Mouse (Mus musculus) adrenal gland, postnatal 10 days (tissue): ENCODE data around the gene Gm26566. TPM values are rescaled to one million over a fixed set of nuclear protein-coding genes. Genes with fewer than 3 reads are reported as not detected.

Experiments
- DNase-seq: peaks from one replicate; pipeline ENCODE4 v3.0.0; 2021; ENCODE audit warnings: mixed read lengths
- long read RNA-seq, 2 experiments: library from polyadenylated mRNA; stranded (forward); transcript quantifications; one replicate each; pipeline ENCODE4 v2.0.0; 2021
- total RNA-seq, 2 experiments: library from RNA; stranded (reverse); gene quantifications; 2 replicates each; pipeline ENCODE4 v1.2.3; 2021

Gene Gm26566
- 1 to 10 TPM in 1 of 2 experiments, under 1 TPM in 1; 0.60 to 1.2 TPM for total RNA-seq
- long read RNA-seq, experiment 1 = 0 reads
- long read RNA-seq, experiment 2 = 0 reads

DNA sequence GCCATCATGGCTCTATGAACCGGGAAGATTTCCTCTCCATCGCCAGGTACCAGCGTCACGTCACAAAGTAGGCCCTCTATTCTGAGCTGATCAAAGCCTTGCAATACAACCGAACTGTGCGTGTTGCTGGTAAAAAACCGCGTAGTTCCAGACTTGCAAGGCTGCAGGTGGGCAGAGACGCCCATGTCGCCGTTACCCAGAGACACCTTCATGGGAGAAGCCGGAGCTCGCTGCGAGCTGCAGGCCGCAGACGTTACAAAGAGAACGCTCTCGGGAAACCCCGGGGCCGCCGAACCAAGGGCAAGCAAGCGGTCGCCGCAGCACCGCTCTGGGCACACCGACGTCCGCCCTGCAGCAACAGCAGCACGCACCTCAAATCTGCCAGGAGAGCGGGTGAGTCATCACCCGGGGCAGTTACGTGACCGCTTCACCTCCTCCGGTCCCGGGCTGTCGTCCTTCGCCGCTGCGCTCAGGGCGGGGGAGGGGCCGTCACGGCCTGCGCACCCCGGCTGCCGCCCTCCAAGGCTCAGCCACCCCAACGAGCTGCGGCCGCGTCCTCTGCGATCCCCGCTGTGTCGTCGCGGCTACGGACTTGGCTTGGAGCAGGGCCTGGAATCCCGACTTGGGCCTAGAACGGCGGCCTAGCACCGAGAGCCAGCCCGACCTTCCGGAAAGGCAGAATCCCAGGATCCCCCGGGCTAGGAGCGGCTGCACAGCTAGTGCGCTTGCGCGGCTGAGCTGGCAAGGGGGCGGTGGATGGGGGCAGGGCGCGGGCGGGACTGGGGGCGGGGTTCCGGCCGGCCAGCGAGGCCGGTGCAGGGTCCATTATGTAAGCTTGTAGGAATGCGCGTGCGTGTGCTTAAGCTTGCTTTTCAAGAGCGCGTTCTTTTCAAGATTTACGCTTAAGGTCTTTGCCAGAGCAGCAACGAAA is at the start of gene Gm26566, which contains the start of gene Klhl9:
Gm26566 (plus strand) TSS at position 15 of the 931 bp plus-strand sequence.
Klhl9 (minus strand) TSS at position 675 of the 931 bp plus-strand sequence.
- DNase-seq = peak; percentile 95

DNA sequence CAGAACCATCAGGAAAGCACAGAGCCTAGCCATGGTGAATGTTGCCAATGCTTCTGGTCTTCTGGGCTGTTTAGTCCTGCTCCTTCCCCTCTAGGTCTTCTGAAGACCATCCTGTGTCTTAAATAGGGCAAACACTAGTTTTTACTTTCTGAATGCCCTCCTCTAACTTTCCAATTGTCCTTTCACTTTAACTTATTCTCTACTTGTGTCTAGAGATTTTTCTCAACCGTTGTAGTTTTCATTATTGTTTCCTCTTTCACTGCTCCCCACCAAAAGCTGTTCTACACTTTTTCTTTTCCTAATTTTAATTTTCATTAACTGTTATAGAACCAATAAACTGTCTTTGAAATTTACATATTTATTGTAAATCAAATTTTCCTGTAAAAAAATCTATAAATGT is 44.8 kb upstream of the Gm26566 start, which contains the start of gene Ifna16:
Ifna16 (minus strand) TSS at position 101 of the 400 bp plus-strand sequence.
- DNase-seq = no peak

DNA sequence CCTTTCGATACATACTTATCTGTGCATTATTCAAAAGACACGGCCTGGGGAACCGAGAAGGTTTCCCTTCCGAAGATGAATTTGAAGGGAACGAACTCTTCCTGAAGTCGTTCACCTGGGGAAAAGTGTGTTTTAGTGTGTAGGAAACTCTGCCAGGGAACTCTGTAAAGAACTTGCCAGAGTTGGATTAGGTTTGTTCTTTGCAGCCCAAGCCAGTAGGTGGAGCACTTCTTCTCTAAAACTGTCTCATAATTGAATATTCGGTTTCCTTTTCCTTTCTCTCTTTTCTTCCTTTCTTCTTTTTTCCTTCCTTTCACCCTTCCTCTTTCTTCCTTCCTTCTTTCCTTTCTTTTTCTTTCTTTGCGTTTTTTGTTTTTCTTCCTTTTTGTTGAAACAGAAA is 41.2 kb upstream of the Gm26566 start:
- peak; percentile 19 for DNase-seq

- no peak for DNase-seq
Observed at GRCm38 (mm10) chr4:88681353-88681752, 40.3 kb upstream of the Gm26566 start.

DNA sequence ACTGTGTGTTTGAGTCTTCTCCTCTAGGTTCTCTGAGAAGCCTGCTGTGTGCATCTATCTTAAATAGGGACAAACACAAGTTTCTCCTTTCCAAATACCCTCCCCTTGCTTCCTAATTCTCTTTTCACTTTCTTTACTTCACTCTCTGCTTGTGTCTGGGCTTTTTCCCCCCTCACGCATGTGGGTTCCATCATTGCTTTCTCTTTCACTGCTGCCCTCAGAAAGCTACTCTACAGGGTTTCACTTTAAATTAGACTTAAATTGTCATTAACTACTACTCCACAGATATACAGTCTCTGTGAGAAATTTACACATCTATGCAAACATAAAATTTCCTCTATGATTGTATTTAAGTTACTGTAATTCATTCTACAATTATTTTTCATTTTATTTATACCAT is 37.8 kb upstream of the Gm26566 start, which contains the start of gene Ifna2:
Ifna2 (minus strand) TSS at position 101 of the 400 bp plus-strand sequence.
- no peak for DNase-seq

DNA sequence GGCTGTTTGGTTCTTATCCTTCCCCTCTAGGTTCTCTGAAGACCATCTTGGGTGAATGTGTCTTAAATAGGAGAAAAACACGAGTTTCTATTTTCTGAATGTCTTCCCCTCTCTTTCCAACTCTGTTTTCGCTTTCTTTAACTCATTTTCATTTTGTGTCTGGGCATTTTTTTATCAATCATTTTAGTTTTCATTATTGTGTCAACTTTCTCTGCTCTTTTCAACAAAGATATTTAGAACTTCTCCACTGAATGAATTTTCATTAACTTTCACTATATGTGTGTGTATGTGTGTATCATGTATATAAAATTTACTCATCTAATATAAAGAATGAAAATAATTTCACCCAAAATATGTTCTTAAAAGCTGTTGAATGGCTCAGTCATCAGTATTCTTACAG is 30.3 kb upstream of the Gm26566 start, which contains the start of gene Ifnab:
Ifnab (minus strand) TSS at position 101 of the 400 bp plus-strand sequence.
- DNase-seq = no peak

- no peak for DNase-seq
Observed at GRCm38 (mm10) chr4:88692537-88692936, 29.1 kb upstream of the Gm26566 start.

- DNase-seq = no peak
Observed at GRCm38 (mm10) chr4:88693392-88693791, 28.2 kb upstream of the Gm26566 start.

DNA sequence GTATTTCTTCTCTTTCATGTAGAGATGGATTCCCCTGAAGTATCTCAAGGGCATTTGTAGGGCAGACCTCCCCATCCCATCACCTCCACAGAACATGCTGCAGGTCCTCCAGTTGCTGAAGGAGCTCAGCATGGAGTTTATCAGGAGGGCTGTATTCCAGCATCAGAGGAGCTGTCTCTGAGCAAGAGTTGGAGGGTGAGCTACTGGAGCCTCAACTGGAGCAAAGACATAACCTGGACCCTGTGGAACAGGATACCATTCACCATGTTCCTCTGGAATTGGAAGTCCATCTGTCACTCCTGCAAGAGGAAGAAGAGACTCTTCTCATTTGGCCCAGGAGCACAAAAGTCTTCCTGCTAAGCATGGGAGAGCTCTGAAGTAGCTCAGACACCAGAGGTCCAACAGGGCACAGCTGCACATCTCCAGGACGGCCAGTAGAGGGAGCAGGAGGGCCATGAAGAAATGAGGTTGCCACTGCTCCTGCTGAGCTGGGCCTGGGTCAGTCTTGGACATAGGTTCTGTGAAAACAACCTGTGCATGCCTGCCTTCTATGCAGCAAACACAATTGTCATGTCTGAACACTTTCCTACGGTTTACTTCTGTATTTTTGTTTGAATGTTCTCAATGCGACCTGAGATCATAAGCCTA is 25.2 kb upstream of the Gm26566 start:
- DNase-seq = peak; percentile 87

DNA sequence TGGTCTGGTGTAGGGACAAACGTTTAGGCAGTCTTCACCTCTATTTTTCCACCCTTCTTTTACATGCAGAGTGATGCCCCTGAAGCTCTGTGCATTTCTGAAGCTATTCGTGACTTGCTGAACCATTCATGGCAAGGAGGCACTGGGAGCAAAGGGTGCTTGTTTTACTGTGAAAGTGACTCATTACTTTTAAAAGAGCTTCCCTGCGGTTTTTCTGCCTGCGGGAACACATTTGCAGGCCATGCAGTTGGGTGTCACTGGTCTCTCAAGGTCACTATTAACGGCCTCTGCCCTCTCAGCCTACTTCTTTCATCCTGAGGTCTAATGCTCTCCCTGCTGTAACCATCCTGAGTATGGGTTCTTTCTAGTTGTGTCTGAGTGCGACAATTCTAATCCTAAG is 24.5 kb upstream of the Gm26566 start:
- no peak for DNase-seq

GRCm38 (mm10) chr4:88697753-88698152 is 23.9 kb upstream of the Gm26566 start:
- DNase-seq = no peak

DNA sequence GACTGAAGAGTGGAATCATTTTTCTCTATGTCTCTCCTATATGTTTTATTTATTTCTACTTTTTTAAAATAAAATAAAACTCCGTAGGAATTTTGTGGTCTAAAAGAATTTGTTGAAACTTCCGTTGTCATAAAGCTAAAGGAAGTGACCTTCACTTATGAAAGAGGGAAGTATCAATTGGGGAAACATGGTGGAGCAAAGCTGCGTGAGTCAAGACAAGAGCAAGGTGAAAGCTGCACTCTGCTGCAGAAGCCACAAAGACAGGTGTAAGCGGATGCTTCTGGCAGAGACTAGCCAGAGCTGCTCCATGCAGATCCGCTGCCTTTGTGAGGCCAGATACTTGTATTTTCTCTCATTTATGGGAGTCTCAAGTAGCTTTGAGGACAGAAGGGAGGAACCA is 22.8 kb upstream of the Gm26566 start:
- no peak for DNase-seq

GRCm38 (mm10) chr4:88699301-88699700 is 22.3 kb upstream of the Gm26566 start:
- no peak for DNase-seq

GRCm38 (mm10) chr4:88705924-88706323 is 15.7 kb upstream of the Gm26566 start:
- DNase-seq = no peak

GRCm38 (mm10) chr4:88707128-88707826 is 14.3 kb upstream of the Gm26566 start:
- no peak for DNase-seq

- DNase-seq = no peak
Observed at GRCm38 (mm10) chr4:88714281-88714680, 7.3 kb upstream of the Gm26566 start.

GRCm38 (mm10) chr4:88715059-88715458 is 6.5 kb upstream of the Gm26566 start:
- DNase-seq = peak; percentile 26

DNA sequence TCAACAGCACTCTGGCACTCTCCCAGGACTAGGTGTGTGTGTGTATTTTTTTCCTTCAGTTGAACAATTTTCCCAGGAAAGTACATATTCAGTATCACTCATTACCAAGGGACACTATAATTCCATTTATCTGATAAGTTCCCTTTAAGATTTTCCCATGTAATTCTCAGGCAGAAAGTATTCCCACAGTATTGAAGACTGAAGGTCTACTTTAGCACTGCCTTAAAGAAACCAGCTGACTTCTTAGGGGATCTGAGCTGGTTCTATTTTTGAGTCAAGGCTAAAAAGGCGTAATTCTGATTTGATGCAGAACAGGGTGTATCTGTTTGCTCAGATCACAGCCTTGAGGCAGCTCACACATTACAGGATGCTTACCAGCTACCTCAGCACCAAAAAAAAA is 2.9 kb upstream of the Gm26566 start:
- no peak for DNase-seq

DNA sequence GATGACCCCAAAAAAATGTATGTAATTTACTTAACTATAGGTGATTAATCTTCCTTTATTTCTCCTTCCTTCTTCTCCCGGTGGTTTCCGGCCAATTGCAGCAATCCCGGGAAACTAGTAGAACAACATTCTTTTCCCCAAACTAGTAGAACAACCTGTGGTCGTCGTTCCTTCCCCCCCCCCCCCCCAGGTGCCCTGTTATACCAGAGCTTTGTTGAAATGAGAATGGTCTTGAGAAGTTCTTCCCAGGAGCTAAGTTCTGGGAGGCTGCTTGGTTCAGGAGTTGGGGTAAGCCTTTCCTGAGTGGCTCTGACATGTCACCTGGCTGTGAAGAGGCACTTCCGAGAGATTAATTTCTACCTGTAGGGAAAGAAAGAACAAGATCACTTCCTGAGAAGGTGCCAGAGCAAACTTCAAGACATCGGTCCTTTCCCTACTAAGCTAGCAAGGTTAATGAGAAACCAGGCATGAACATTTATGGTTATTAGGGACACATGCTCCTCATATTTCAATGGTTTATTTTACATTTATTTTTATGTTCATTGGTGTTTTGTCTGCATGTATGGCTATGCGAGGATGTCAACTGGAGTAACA is 2.0 kb downstream of the Gm26566 start:
- no peak for DNase-seq

- no peak for DNase-seq
Observed at GRCm38 (mm10) chr4:88726727-88727126, 5.1 kb downstream of the Gm26566 start.

GRCm38 (mm10) chr4:88727324-88727723 is 5.7 kb downstream of the Gm26566 start:
- peak; percentile 55 for DNase-seq

DNA sequence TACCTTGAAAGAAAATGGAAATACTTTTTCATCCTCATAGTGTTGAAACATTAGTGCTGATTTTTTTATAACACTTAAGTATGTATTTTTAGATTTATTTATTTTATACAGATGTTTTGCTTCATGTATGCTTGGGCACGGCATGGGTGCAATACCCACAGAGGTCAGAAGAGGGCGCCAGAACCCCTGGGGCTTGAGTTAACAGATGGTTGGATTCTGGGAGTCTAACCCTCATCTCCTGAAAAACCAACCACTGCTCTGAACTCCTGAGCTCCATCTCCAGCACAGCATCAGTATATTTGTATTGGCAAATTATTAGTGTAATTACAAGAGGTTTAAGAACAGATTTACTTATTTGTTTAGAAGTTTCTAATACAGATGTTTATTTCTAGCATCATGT is 16.9 kb downstream of the Gm26566 start:
- peak; percentile 86 for DNase-seq
